Mouse (Mus musculus) myocyte (in vitro differentiated cells): Measurements from ENCODE around the gene Mgll. TPM values are rescaled to one million over a fixed set of nuclear protein-coding genes. Genes with fewer than 3 reads are reported as not detected.

ENCODE experiments used
- H3K27me3 ChIP-seq: one replicate; pipeline ENCODE4 v1.6.1; 2011; ENCODE audit not compliant: control insufficient read depth, insufficient read depth, insufficient read length
- H3K36me3 ChIP-seq: one replicate; pipeline ENCODE4 v1.6.1; 2011; ENCODE audit not compliant: control insufficient read depth, insufficient read depth
- H3K4me2 ChIP-seq: one replicate; pipeline ENCODE4 v1.6.1; 2011; ENCODE audit warnings: low read depth, control low read depth
- H3K4me3 ChIP-seq: one replicate; pipeline ENCODE4 v1.5.1; 2011; ENCODE audit warnings: mild to moderate bottlenecking, control low read depth, moderate library complexity
- H3K79me2 ChIP-seq: one replicate; pipeline ENCODE4 v1.6.1; 2011; ENCODE audit not compliant: control insufficient read depth, insufficient read depth
- H3ac ChIP-seq: one replicate; pipeline ENCODE4 v1.6.1; 2011; ENCODE audit not compliant: control insufficient read depth, insufficient read length
- CEBPB ChIP-seq: IDR thresholded peaks from 2 replicates; pipeline ENCODE4 v1.6.1; 2011; ENCODE audit warnings: mild to moderate bottlenecking, moderate library complexity; ENCODE audit not compliant: poor library complexity, insufficient read depth, severe bottlenecking
- E2F4 ChIP-seq: IDR thresholded peaks from one replicate; pipeline ENCODE4 v1.6.1; 2011; ENCODE audit warnings: mild to moderate bottlenecking, control low read depth, moderate library complexity; ENCODE audit not compliant: insufficient read depth
- MAX ChIP-seq: IDR thresholded peaks from one replicate; pipeline ENCODE4 v1.6.1; 2011; ENCODE audit warnings: low read depth, mild to moderate bottlenecking, control low read depth
- MYOD1 ChIP-seq, 3 experiments: IDR thresholded peaks; one replicate each; pipeline ENCODE4 v1.6.1; 2011; ENCODE audit warnings: control low read depth in 2 of 3, low read depth in 2 of 3, mild to moderate bottlenecking in 2 of 3, moderate library complexity in 1 of 3; ENCODE audit not compliant: insufficient read length in 2 of 3, control insufficient read depth in 1 of 3
- MYOG ChIP-seq, 3 experiments: IDR thresholded peaks; one replicate each; pipeline ENCODE4 v1.6.1; 2011; ENCODE audit warnings: control low read depth in 2 of 3, low read depth in 2 of 3, mild to moderate bottlenecking in 2 of 3; ENCODE audit not compliant: insufficient read length in 2 of 3, control insufficient read depth in 1 of 3, insufficient read depth in 1 of 3
- POLR2A ChIP-seq: IDR thresholded peaks from one replicate; pipeline ENCODE4 v1.6.1; 2011; ENCODE audit warnings: low read depth, mild to moderate bottlenecking, control low read depth, moderate library complexity; ENCODE audit not compliant: insufficient read length
- POLR2AphosphoS2 ChIP-seq: IDR thresholded peaks from one replicate; pipeline ENCODE4 v1.6.1; 2011; ENCODE audit warnings: low read depth, control low read depth; ENCODE audit not compliant: insufficient read length
- REST ChIP-seq: IDR thresholded peaks from one replicate; pipeline ENCODE4 v1.6.1; 2011; ENCODE audit warnings: mild to moderate bottlenecking, control low read depth, moderate library complexity; ENCODE audit not compliant: insufficient read depth, insufficient read length
- SRF ChIP-seq: IDR thresholded peaks from one replicate; pipeline ENCODE4 v1.6.1; 2011; ENCODE audit warnings: low read depth; ENCODE audit not compliant: control insufficient read depth, insufficient read length
- TCF12 ChIP-seq: IDR thresholded peaks from one replicate; pipeline ENCODE4 v1.6.1; 2011; ENCODE audit warnings: mild to moderate bottlenecking, control low read depth; ENCODE audit not compliant: poor library complexity, insufficient read depth, severe bottlenecking
- TCF3 ChIP-seq: IDR thresholded peaks from one replicate; pipeline ENCODE4 v1.6.1; 2011; ENCODE audit warnings: low read depth, control low read depth; ENCODE audit not compliant: insufficient read length
- USF1 ChIP-seq: IDR thresholded peaks from one replicate; pipeline ENCODE4 v1.6.1; 2011; ENCODE audit warnings: low read depth, mild to moderate bottlenecking, control low read depth, moderate library complexity
- polyA plus RNA-seq: library from polyadenylated mRNA; unstranded; fragments of >200 nt; fragmentation: generic; extraction: Trizol; gene quantifications from one replicate; pipeline ENCODE4 v1.2.1, GENCODE M21; 2012; ENCODE audit warnings: missing spikeins

Gene Mgll
- polyA plus RNA-seq, 1 experiment: 4.7 TPM

- H3K36me3 ChIP-seq: no peaks in the 10 kb centered on the region
These were observed 16.8 kb downstream of the Mgll start for GRCm38 (mm10) chr6:88741041-88741440.

GRCm38 (mm10) chr6:88741791-88742190 lies 17.6 kb downstream of the Mgll start:
- H3K79me2 ChIP-seq: no peaks in the 10 kb centered on the region
- TF ChIP-seq USF1: no peak
- H3K27me3 ChIP-seq: peaks cover 12% of the 10 kb centered on the region
- no peaks in the 10 kb centered on the region for H3K36me3 ChIP-seq
- no peak overlapping the region for H3K4me3 ChIP-seq
- H3ac ChIP-seq: no peak overlapping the region
- H3K4me2 ChIP-seq: no peak overlapping the region

More at GRCm38 (mm10) chr6:88741041-88741440, 16.8 kb downstream of the Mgll start:
- Histone ChIP-seq H3K4me3 (no peak overlapping the region), H3K27me3 (peaks cover 12% of the 10 kb centered on the region), H3K4me2 (no peak overlapping the region), H3K79me2 (no peaks in the 10 kb centered on the region), H3ac (no peak overlapping the region)
- TF ChIP-seq E2F4: no peak
- TF ChIP-seq REST: no peak
- TF ChIP-seq USF1: no peak
- no peak for TF ChIP-seq MYOG (IDR thresholded peaks at IDR 0.05; ENCODE audit: control insufficient read depth in 1 of 3, insufficient read depth in 1 of 3, insufficient read length in 2 of 3, low read depth in 2 of 3)
- TF ChIP-seq TCF12: no peak
- no peak for TF ChIP-seq POLR2A
- no peak for TF ChIP-seq POLR2AphosphoS2
- no peak for TF ChIP-seq MAX
- no peak for TF ChIP-seq TCF3

GRCm38 (mm10) chr6:88742286-88743011 lies 18.2 kb downstream of the Mgll start:
- Histone ChIP-seq H3ac (no peak overlapping the region), H3K27me3 (peaks cover 12% of the 10 kb centered on the region), H3K4me3 (no peak overlapping the region), H3K36me3 (no peaks in the 10 kb centered on the region), H3K4me2 (no peak overlapping the region), H3K79me2 (no peaks in the 10 kb centered on the region)
- TF ChIP-seq POLR2A (no peak), MAX (no peak), MYOD1 (IDR thresholded peaks at IDR 0.05; ENCODE audit: control insufficient read depth in 1 of 3, insufficient read length in 2 of 3, low read depth in 2 of 3) (no peak), MYOG (IDR thresholded peaks at IDR 0.05; ENCODE audit: control insufficient read depth in 1 of 3, insufficient read depth in 1 of 3, insufficient read length in 2 of 3, low read depth in 2 of 3) (no peak), USF1 (no peak), E2F4 (no peak), TCF12 (no peak), POLR2AphosphoS2 (no peak), CEBPB (no peak), TCF3 (no peak), REST (no peak), SRF (no peak)

GRCm38 (mm10) chr6:88743601-88744291 lies 19.5 kb downstream of the Mgll start:
- peaks cover 12% of the 10 kb centered on the region for H3K27me3 ChIP-seq
- no peak for TF ChIP-seq TCF12
- no peak for TF ChIP-seq E2F4
- no peak for TF ChIP-seq USF1
- TF ChIP-seq MAX: no peak
- no peak for TF ChIP-seq POLR2AphosphoS2
- no peak for TF ChIP-seq MYOD1 (IDR thresholded peaks at IDR 0.05; ENCODE audit: control insufficient read depth in 1 of 3, insufficient read length in 2 of 3, low read depth in 2 of 3)
- TF ChIP-seq REST: no peak
- no peak for TF ChIP-seq CEBPB
- no peak for TF ChIP-seq SRF
- no peak for TF ChIP-seq TCF3
- no peak for TF ChIP-seq POLR2A
- no peak for TF ChIP-seq MYOG (IDR thresholded peaks at IDR 0.05; ENCODE audit: control insufficient read depth in 1 of 3, insufficient read depth in 1 of 3, insufficient read length in 2 of 3, low read depth in 2 of 3)

GRCm38 (mm10) chr6:88745027-88745426 lies 20.8 kb downstream of the Mgll start:
- Histone ChIP-seq H3K4me3 (no peak overlapping the region), H3K79me2 (no peaks in the 10 kb centered on the region), H3K27me3 (peaks cover 12% of the 10 kb centered on the region), H3K4me2 (no peak overlapping the region), H3K36me3 (no peaks in the 10 kb centered on the region), H3ac (no peak overlapping the region)
- TF ChIP-seq POLR2A (no peak), TCF12 (no peak)

More at GRCm38 (mm10) chr6:88743601-88744291, 19.5 kb downstream of the Mgll start:
- no peak overlapping the region for H3K4me2 ChIP-seq
- no peaks in the 10 kb centered on the region for H3K36me3 ChIP-seq
- H3K79me2 ChIP-seq: no peaks in the 10 kb centered on the region
- H3K4me3 ChIP-seq: no peak overlapping the region
- no peak overlapping the region for H3ac ChIP-seq
